Mouse (Mus musculus): ENCODE measurements at regions not wholly inside any gene's neighbourhood (a gene's known extent, or its start where the extent isn't known, plus 50 kb on each side); places are given as distances from the start of the nearest gene placed in this dataset.

- TF ChIP-seq E2F4 (IDR thresholded peaks at IDR 0.05; ENCODE audit: borderline replicate concordance, low read depth, low read length) (no peak), SIN3A (IDR thresholded peaks at IDR 0.05; ENCODE audit: low read length) (no peak)
These were observed 74.0 kb upstream of the Bmp2k start for GRCm38 (mm10) chr5:96923526-96923925.
